Mouse (Mus musculus) bone marrow, adult 2 months (tissue): ENCODE results near the gene Gpkow. TPM values are rescaled to one million over a fixed set of nuclear protein-coding genes. Genes with fewer than 3 reads are reported as not detected.
A peak's percentile ranks its signal among the peaks of the same experiment; 100 is the strongest.
"Not testable (repeated sequence)": the region's sequence is repeated elsewhere in the genome, so short reads cannot be mapped to it uniquely, and the experiment has no call there.

Source experiments
- H3K27ac ChIP-seq: fragments of 200-500 bp; 2 replicates; pipeline ENCODE4 v1.5.1; 2012; ENCODE audit warnings: low read depth, mild to moderate bottlenecking, control low read depth, inconsistent platforms, low read length; ENCODE audit not compliant: control insufficient read depth, poor library complexity, insufficient read depth
- H3K4me1 ChIP-seq: fragments of 200-500 bp; 2 replicates; pipeline ENCODE4 v1.6.1; 2011; ENCODE audit warnings: low read length; ENCODE audit not compliant: control insufficient read depth, insufficient read depth
- H3K4me3 ChIP-seq: fragments of 200-500 bp; replicated peaks from 2 replicates; pipeline ENCODE3; 2011; ENCODE audit warnings: mild to moderate bottlenecking, low read depth, low read length, control low read depth; ENCODE audit not compliant: control insufficient read depth
- CTCF ChIP-seq: fragments of 200-500 bp; IDR thresholded peaks from 2 replicates; pipeline ENCODE4 v1.5.1; 2011; ENCODE audit warnings: low read length, control low read depth; ENCODE audit not compliant: control insufficient read depth, insufficient read depth
- POLR2A ChIP-seq: fragments of 200-500 bp; IDR thresholded peaks from 2 replicates; pipeline ENCODE4 v1.6.1; 2011; ENCODE audit warnings: low read depth, mild to moderate bottlenecking, control low read depth, low read length, borderline replicate concordance; ENCODE audit not compliant: control insufficient read depth
- WGBS: fragments of 180-500 bp; shearing (Covaris S2); methylation state at CpG from one replicate; pipeline ENCODE4 v1.1.7; 2018; 5-methylcytosine and 5-hydroxymethylcytosine counted together
- polyA plus RNA-seq: library from polyadenylated mRNA; stranded (reverse); fragments of >200 nt; gene quantifications from 2 replicates; pipeline ENCODE4 v1.2.4, GENCODE M21; 2011; ENCODE audit warnings: low replicate concordance; ENCODE audit not compliant: missing spikeins, insufficient read depth, insufficient read length

Gene Gpkow
- polyA plus RNA-seq, 1 experiment: 19.1 TPM

DNA sequence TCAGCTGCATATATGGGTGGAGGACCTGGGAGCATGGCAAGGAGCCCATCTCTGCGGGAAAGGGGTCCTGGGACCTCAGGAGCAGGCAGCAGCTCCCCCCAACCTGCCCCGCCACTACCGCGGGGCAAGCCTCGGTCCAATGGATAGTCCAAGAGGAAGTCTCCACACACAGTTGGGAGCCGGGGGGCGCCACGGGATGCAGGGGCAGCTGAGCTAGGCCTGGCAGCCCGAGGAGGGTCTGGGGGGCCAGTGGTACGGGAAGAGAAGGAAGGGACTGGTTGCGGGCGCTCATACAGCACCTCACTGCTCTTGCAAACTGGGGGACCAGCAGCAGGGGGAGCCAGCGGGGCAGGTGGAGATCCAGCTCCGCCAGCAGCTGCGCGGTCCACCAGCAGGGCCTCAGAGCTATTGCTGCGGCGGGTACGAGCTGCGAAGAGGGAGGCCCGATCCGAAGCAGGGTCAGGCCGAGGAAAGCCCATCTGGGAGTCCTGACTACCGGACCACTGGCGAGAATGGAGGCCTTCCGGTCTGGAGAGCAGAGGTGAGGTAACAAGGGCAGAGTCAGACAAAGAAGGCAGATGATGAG, 36.7 kb downstream of the Gpkow start:
- Histone ChIP-seq H3K4me1 (no peaks in the 10 kb centered on the region; the same call in 1 of the 2 replicates), H3K4me3 (peak overlapping the region; percentile 22), H3K27ac (no peak overlapping the region)
- peak; percentile 61 for TF ChIP-seq CTCF
- TF ChIP-seq POLR2A: no peak
- WGBS: 32% methylated on average over 24 of the region's 26 CpGs

DNA sequence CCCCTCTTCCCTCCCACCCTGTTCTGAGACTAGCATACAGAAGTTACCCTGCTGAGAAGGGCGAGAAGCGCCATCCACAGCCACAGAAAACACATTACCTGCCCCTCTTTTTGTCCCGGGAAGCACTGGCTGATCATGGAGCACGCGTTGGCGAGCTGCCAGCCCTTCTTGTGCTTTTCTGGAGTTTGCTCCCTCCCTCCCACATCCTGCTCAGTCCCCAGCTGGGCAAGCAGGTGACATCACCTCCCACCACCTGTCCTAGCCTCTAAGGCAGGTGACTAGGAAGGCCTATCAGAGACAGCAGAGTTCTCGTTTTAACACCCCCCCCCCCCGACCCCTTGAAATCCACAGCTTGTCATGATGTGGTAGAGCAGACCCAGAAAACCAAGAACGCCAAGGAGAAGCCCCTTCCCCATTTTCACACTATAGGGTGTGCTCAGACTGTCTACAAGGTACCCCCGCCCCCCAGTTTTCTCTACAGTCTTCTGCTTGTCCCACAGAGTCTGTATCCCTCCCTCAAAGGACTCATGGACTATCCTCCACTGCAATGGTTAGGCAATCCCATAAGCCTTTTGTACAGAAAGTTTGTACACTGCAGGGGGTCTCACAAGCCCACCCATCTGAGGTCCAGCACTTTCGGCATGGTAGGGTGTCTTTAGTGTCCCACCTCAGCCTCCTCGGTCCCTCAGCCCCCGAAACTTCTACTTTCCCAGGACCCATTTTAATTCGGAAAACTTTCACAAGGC, 42.6 kb downstream of the Gpkow start:
- Histone ChIP-seq H3K27ac (no peak overlapping the region), H3K4me3 (no peak overlapping the region)
- 80% methylated on average over 14 of the region's 14 CpGs for WGBS

DNA sequence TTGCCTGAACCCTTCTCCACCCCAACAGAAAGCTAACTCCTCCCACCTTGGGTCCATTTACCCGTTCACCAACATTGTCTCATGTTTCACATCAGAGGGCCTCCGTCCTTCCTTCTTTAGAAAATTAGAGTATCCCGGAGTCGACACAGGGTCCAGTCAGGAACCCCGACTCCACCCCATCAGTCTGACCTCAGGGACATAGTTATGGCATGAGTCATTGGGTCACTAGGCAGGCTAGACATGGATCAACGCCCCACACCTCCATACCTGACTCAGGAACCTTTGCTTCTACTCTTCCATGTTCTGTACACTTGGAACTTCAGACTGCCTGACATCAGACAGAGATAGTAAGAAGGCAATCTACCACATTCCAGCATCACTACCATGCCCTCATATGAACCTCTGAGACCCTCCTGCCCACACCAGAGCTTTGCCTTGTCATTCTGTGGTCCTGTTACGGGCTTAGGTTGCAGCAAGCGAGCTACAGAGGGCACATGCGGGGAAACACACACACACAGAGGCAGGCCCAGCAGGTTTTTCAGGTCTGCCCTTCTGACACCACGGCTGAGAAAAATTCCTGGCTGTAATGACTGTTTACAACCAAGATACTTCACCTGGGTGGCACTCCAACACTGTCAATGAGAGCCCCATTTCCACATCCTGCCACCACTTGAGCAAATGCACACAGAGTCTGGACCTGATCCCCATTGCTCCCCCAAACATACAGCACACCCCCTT, 43.3 kb downstream of the Gpkow start:
- 72% methylated on average over 10 of the region's 10 CpGs for WGBS
- Histone ChIP-seq H3K4me1 (no peaks in the 10 kb centered on the region), H3K4me3 (no peak overlapping the region), H3K27ac (no peak overlapping the region)
- TF ChIP-seq POLR2A: no peak
- TF ChIP-seq CTCF: no peak

More for the DNA sequence above, 42.6 kb downstream of the Gpkow start:
- TF ChIP-seq CTCF (no peak), POLR2A (no peak)
- H3K4me1 ChIP-seq: no peaks in the 10 kb centered on the region

DNA sequence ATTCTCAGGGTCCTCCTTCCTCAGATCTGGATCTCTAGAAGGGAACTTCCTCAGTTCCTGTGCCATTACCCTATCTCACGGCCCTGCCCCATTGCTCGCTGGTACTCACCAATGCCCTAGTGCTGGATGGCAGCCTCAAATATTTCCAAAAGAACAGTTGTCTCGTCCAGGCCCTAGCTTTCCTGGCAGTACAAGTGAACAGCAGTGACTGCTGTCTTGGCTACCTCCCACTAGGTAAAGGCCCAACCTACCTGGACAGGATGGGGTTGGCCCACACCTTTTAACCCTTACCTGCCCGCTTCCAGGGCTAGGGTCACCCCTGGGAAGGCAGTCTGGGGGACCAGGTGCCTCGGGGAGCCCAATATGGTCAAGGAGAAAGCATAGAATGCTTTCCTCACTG, 44.2 kb downstream of the Gpkow start:
- no peak overlapping the region for H3K27ac ChIP-seq
- TF ChIP-seq POLR2A: no peak
- TF ChIP-seq CTCF: no peak
- H3K4me3 ChIP-seq: no peak overlapping the region
- no peaks in the 10 kb centered on the region for H3K4me1 ChIP-seq
- 67% methylated on average over 5 of the region's 5 CpGs for WGBS

DNA sequence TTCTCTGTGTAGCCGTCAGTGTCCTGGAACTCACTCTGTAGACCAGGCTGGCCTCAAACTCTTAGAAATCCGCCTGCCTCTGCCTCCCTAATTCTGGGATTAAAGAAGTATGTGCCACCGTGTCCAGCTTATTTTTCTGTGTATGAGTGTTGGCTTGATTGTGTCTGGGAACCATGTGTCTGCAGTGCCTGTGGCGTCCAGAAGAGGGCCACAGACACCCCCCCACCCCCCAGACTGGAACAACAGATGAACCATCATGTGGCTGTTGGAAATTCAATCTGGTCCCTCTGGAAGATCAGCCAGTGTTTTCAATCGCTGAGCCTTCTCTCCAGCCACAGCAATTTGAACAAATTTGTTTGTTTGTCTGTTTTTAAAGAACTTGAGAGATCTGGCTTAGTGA, 46.5 kb downstream of the Gpkow start:
- 57% methylated on average over 5 of the region's 5 CpGs for WGBS

DNA sequence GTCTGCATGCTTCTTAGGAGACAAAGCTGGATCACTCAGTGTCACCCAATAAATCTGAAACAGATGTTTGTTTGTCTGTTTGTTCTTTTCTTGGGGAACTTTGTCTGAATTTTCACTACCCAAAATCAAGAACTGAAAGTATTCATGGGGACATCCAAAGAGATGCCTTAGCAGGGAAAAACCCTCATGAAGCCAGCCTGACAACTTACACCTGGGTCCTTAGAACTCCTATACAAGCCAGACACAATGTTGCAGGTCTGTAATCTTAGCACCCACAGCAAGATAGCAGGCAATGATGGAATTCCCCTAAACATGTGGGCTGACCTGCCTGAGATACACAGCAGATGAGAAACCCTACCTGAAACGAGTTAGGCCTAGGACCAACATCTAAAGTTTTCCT, 48.0 kb downstream of the Gpkow start:
- Histone ChIP-seq H3K4me3 (no peak overlapping the region), H3K27ac (no peak overlapping the region), H3K4me1 (no peaks in the 10 kb centered on the region)
- 58% methylated on average over 1 of the region's 1 CpGs for WGBS
- TF ChIP-seq POLR2A (no peak), CTCF (no peak)

More for the DNA sequence above, 46.5 kb downstream of the Gpkow start:
- no peak for TF ChIP-seq POLR2A
- TF ChIP-seq CTCF: peak; percentile 28; the same call in 1 of the 2 replicates
- no peak overlapping the region for H3K27ac ChIP-seq
- H3K4me1 ChIP-seq: no peaks in the 10 kb centered on the region
- no peak overlapping the region for H3K4me3 ChIP-seq

DNA sequence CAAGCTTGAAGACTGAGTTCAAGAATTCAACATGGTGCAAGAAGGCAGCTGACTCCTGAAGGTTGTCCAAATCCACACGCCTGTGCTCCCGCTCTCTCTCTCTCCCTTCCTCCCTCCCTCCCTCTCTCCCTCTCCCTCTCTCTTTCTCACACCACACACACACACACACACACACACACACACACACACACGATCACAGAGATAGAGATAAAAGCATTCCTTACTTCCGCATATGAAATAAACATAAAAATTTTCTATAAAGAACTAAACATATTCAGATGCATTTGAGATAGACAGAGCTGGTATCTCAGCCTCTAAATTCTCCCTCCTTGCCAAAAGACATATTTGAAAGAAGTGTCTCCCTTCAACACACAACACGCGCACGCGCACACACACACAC, 48.5 kb downstream of the Gpkow start:
- TF ChIP-seq CTCF: no peak
- no peak for TF ChIP-seq POLR2A
- Histone ChIP-seq H3K4me1 (no peaks in the 10 kb centered on the region), H3K4me3 (no peak overlapping the region), H3K27ac (no peak overlapping the region)
- WGBS: 86% methylated on average over 8 of the region's 8 CpGs

DNA sequence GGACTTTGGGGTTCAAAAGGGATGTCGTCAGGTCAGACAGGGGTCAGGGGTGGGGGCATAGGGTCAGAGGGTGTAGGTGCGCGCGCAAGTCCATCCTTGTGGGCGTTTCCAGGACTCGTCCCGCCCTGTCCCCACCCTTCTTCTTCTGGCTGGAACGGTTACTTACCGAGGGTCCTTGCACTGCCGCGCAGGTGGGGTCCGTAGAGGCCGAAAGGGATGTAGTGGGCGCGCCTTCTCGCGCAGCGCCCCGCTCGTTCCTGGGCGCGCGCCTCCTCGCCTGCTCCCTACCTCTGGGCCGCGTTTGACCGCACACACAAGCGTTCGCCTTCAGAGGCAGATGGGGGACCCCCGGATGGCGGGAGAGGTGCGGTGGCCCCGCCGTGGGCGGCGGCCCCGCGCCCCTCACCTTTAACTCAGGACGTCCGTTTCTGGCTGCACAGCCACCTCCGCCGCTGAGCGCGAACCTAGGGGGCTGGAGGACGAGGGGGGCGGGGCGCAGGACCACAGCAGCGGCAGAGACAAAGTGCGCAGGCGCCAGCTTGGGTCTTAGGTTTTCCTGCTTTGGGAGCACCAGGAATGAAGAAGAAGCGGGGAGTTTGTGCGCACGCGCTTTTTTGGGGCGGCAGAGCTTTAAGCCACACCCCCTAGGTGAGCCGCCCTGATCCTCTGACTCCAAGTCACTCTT, 53.6 kb downstream of the Gpkow start, which contains the start of gene Ccdc120:
Gene Ccdc120 (minus strand): TSS at position 474 of the 685 bp plus-strand sequence.
- Histone ChIP-seq H3K27ac (no peak within 1 kb of the TSS), H3K4me1 (no peaks in the 10 kb centered on the region), H3K4me3 (peak within 1 kb of the TSS; percentile 11)
- TF ChIP-seq CTCF: no peak
- TF ChIP-seq POLR2A: no peak
- 7% methylated on average over 50 of the region's 56 CpGs for WGBS

DNA sequence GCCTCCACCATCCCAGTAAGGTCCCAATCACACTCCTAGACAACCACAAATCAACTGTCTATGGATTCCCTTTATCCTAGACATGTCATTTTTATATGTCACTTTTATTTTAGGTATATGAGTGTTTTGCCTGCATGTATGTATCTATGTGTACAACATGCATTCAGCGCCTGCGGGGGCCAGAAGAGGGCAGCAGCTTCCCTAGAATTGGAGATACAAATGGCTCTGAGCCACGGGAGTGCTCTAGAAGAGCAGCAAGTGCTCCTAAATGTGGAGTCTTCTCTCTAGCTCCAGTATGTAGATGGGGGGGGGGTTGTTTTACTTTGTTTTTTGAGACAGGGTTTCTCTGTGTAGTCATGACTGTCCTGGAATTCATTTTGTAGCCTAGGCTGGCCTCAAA, 56.7 kb downstream of the Gpkow start:
- not testable (repeated sequence) for H3K27ac ChIP-seq, H3K4me3 ChIP-seq, H3K4me1 ChIP-seq
- WGBS: 11% methylated on average over 3 of the region's 3 CpGs
